Mouse (Mus musculus) Patski (cell line): ENCODE measurements around the gene Vpreb3. TPM values are rescaled to one million over a fixed set of nuclear protein-coding genes. Genes with fewer than 3 reads are reported as not detected.

Experiments
- ATAC-seq: fragments of 100-300 bp; one replicate; pipeline ENCODE4 v1.8.0; 2021
- CTCF ChIA-PET: fragments of 350-600 bp; sonication (Branson Sonifier 250); formaldehyde crosslinking; loops from one replicate; lab custom pipeline; 2022; ENCODE audit warnings: inconsistent platforms; lab: Charles Lee
- POLR2A ChIA-PET: fragments of 350-600 bp; sonication (Branson Sonifier 250); formaldehyde crosslinking; loops from one replicate; lab custom pipeline; 2022; ENCODE audit warnings: antibody characterized with exemption, inconsistent platforms; lab: Charles Lee
- DNase-seq: peaks from one replicate; pipeline ENCODE4 v3.0.0-alpha.2; 2011; ENCODE audit warnings: low read depth, low spot score
- H3K27me3 ChIP-seq: fragments of 371-371 bp; one replicate; pipeline ENCODE4 v1.5.1; 2021
- CTCF ChIP-seq: fragments of 100-300 bp; IDR thresholded peaks from one replicate; pipeline ENCODE4 v1.5.1; 2021
- in situ Hi-C: fragments of 300-500 bp; cut with MboI; formaldehyde crosslinking; loops from 3 replicates; pipeline ENCODE4 v1.11.1; 2018; ENCODE audit warnings: low pct_unique_long_range_greater_than_20kb, mixed read lengths
- polyA plus RNA-seq: library from polyadenylated mRNA; unstranded; gene quantifications from one replicate; pipeline ENCODE4 v1.2.3, GENCODE M21; 2021

The Vpreb3 gene
- polyA plus RNA-seq, 1 experiment from 2014 or later = not detected

- DNase-seq (peak; percentile 68), ATAC-seq (peak; percentile 74)
- no peaks in the 10 kb centered on the region for H3K27me3 ChIP-seq
- no peak for TF ChIP-seq CTCF
- POLR2A ChIA-PET = interaction anchor here (1.3 to 4.2 kb wide), 2 partner anchors 9 to 166 kb away, joined by 3 to 29 read pairs; partner anchors contain the start of genes Cabin1 and Smarcb1
- CTCF ChIA-PET = interaction anchor here (0.8 to 2.0 kb wide), 3 partner anchors 9 to 71 kb away, joined by 3 to 9 read pairs (median 4); partner anchors contain the start of genes Mif and Smarcb1
- in situ Hi-C loops = no loop called here
Measured at GRCm38 (mm10) chr10:75930304-75930703, 12.6 kb upstream of the Vpreb3 start.

- ChIA-PET CTCF (interaction anchor here (1.0 to 2.0 kb wide), 4 partner anchors 9 to 33 kb away, joined by 3 to 9 read pairs (median 4); no protein-coding TSS in a partner anchor), POLR2A (interaction anchor here (0.8 to 4.2 kb wide), 5 partner anchors 10 to 167 kb away, joined by 3 to 29 read pairs (median 3); partner anchors contain the start of genes Cabin1 and Smarcb1)
- DNase-seq (no peak), ATAC-seq (no peak)
- no peaks in the 10 kb centered on the region for H3K27me3 ChIP-seq
- in situ Hi-C loops = no loop called here
- no peak for TF ChIP-seq CTCF
Measured at GRCm38 (mm10) chr10:75931311-75931710, 11.5 kb upstream of the Vpreb3 start.

GRCm38 (mm10) chr10:75932081-75932678 is 10.7 kb upstream of the Vpreb3 start:
- in situ Hi-C loops = no loop called here
- DNase-seq = no peak
- CTCF ChIA-PET = interaction anchor here (1.0 to 1.7 kb wide), 4 partner anchors 8 to 22 kb away, joined by 3 to 5 read pairs (median 4); no protein-coding TSS in a partner anchor
- no peak for TF ChIP-seq CTCF
- no peaks in the 10 kb centered on the region for H3K27me3 ChIP-seq
- POLR2A ChIA-PET = interaction anchor here (0.8 to 4.2 kb wide), 5 partner anchors 11 to 77 kb away, joined by 3 to 29 read pairs (median 4); partner anchors contain the start of gene Smarcb1
- ATAC-seq = peak; percentile 24

- no peak for TF ChIP-seq CTCF
- in situ Hi-C loops = no loop called here
- ChIA-PET CTCF (interaction anchor here (1.7 kb wide), 1 partner anchor 9 kb away, joined by 5 read pairs; no protein-coding TSS in a partner anchor), POLR2A (interaction anchor here (1.1 to 4.2 kb wide), 3 partner anchors 12 to 23 kb away, joined by 4 to 29 read pairs (median 6); partner anchors contain the start of gene Smarcb1)
- H3K27me3 ChIP-seq = no peaks in the 10 kb centered on the region
- DNase-seq = no peak
- ATAC-seq = no peak
Measured at GRCm38 (mm10) chr10:75932891-75933290, 10.0 kb upstream of the Vpreb3 start, which contains the start of gene Chchd10. Gene Chchd10 (plus strand): TSS chr10:75933130.

GRCm38 (mm10) chr10:75934991-75935390 is 7.9 kb upstream of the Vpreb3 start:
- TF ChIP-seq CTCF = no peak
- H3K27me3 ChIP-seq = no peaks in the 10 kb centered on the region
- ChIA-PET POLR2A (no interaction called here), CTCF (no interaction called here)
- in situ Hi-C loops = no loop called here
- ATAC-seq (no peak), DNase-seq (no peak)

- in situ Hi-C loops = no loop called here
- no peaks in the 10 kb centered on the region for H3K27me3 ChIP-seq
- POLR2A ChIA-PET = interaction anchor here (2.3 kb wide), 1 partner anchor 15 kb away, joined by 13 read pairs; the partner anchor contains the start of gene Smarcb1
- DNase-seq (peak; percentile 73), ATAC-seq (peak; percentile 60)
- TF ChIP-seq CTCF = no peak
- CTCF ChIA-PET = interaction anchor here (2.1 kb wide), 1 partner anchor 16 kb away, joined by 7 read pairs; no protein-coding TSS in a partner anchor
Measured at GRCm38 (mm10) chr10:75935680-75936541, 6.9 kb upstream of the Vpreb3 start, which contains the start of gene Mmp11. Gene Mmp11 (minus strand): TSS chr10:75936496.

- ChIA-PET POLR2A (interaction anchor here (2.3 kb wide), 1 partner anchor 16 kb away, joined by 13 read pairs; the partner anchor contains the start of gene Smarcb1), CTCF (interaction anchor here (1.4 to 2.1 kb wide), 2 partner anchors 12 to 15 kb away, joined by 3 to 7 read pairs; no protein-coding TSS in a partner anchor)
- no peak for TF ChIP-seq CTCF
- DNase-seq = no peak
- in situ Hi-C loops = no loop called here
- ATAC-seq = no peak
- H3K27me3 ChIP-seq = no peaks in the 10 kb centered on the region
Measured at GRCm38 (mm10) chr10:75936909-75937667, 5.8 kb upstream of the Vpreb3 start.

- no peaks in the 10 kb centered on the region for H3K27me3 ChIP-seq
- ATAC-seq (no peak), DNase-seq (no peak)
- ChIA-PET POLR2A (no interaction called here), CTCF (interaction anchor here (1.4 to 2.1 kb wide), 2 partner anchors 13 to 14 kb away, joined by 3 to 7 read pairs; no protein-coding TSS in a partner anchor)
- in situ Hi-C loops = no loop called here
- TF ChIP-seq CTCF = no peak
Measured at GRCm38 (mm10) chr10:75937851-75938643, 4.8 kb upstream of the Vpreb3 start.
